ENCODE assay signal across 12 mouse cellular contexts in the genomic region with DNA sequence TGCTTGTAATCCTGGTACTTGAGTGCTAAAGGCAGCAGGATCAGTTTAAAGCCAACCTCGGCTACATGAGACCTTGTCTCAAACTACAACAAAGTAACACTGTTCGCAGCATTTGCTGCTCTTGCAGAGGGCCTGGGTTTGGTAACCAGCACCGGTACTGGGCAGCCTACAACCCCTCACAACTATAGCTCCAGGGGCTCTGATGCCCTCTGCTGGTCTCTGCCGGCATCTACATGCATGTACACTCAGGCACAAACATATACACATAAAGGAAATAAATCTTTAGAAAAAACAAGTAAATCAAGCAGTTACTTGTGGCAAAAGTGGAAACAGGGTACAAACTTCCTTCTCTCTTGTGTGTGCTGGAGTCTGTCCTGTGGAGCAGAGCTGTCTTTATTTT. TPM values are rescaled to one million over a fixed set of nuclear protein-coding genes. Genes with fewer than 3 reads are reported as not detected.
A peak's percentile ranks its signal among the peaks of the same experiment; 100 is the strongest.
DNase-seq lines count a peak whose midpoint lies in the region; ATAC-seq and TF ChIP-seq lines count a peak whose summit lies in the region.
"Had no signal": no experiment of that assay in that cellular context is flagged by ENCODE, and none has a peak within 500 bp of the region (broad histone marks: within the 10 kb centered on the region; RNA-seq: fewer than 3 reads in every experiment).

No protein-coding gene starts in this region.

- no peaks in the 10 kb centered on the region for H3K36me3 ChIP-seq in lung, embryonic 15.5 days
- no peaks in the 10 kb centered on the region for H3K36me3 ChIP-seq in hindbrain, embryonic 11.5 days (ENCODE audit: control insufficient read depth, insufficient read depth, low read length)
- H3K36me3 ChIP-seq: stomach, embryonic 15.5 days had no signal

- DNase-seq in gastrocnemius, adult 2 months, result no peak
- no peak for DNase-seq in gastrocnemius, postnatal 4 days (ENCODE audit: low spot score in 2 of 2)
- no peak for DNase-seq in lung, postnatal 14 days
- DNase-seq in naive thymus-derived CD4-positive, alpha-beta T cell, adult 2 months (ENCODE audit: low read depth), result peak; percentile 26
- no peak for DNase-seq in adrenal gland, adult 18-20 months (ENCODE audit: low spot score in 2 of 2)
- no peak for DNase-seq in hindbrain, embryonic 11.5 days (ENCODE audit: low spot score)
- DNase-seq: left cerebral cortex, postnatal 4 days had no signal

- no peak overlapping the region for H3K4me2 ChIP-seq in lung, embryonic 15.5 days
- H3K4me2 ChIP-seq in hindbrain, embryonic 11.5 days (replicated peaks; ENCODE audit: low read depth, low read length), result no peak overlapping the region
- H3K4me2 ChIP-seq: hindbrain, embryonic 12.5 days; stomach, embryonic 15.5 days had no signal

- no peak overlapping the region for H3K27ac ChIP-seq in gastrocnemius, adult 2 months
- peak overlapping the region; percentile 26; the same call in 1 of the 2 replicates for H3K27ac ChIP-seq in lung, embryonic 15.5 days
- H3K27ac ChIP-seq in bone marrow, adult 2 months (ENCODE audit: control insufficient read depth, insufficient read depth, low read depth, low read length, poor library complexity), result no peak overlapping the region
- H3K27ac ChIP-seq in hindbrain, embryonic 11.5 days (ENCODE audit: low read depth, low read length), result no peak overlapping the region
- H3K27ac ChIP-seq: forebrain, embryonic 10.5 days; stomach, embryonic 15.5 days had no signal

- no peaks in the 10 kb centered on the region for H3K27me3 ChIP-seq in lung, embryonic 15.5 days
- no peaks in the 10 kb centered on the region for H3K27me3 ChIP-seq in hindbrain, embryonic 11.5 days (ENCODE audit: control insufficient read depth, insufficient read depth, low read length)
- H3K27me3 ChIP-seq: hindbrain, embryonic 12.5 days; stomach, embryonic 15.5 days had no signal

- H3K9me3 ChIP-seq in lung, embryonic 15.5 days, result no peaks in the 10 kb centered on the region
- no peaks in the 10 kb centered on the region for H3K9me3 ChIP-seq in hindbrain, embryonic 11.5 days (ENCODE audit: control insufficient read depth, low read length)
- H3K9me3 ChIP-seq: forebrain, embryonic 10.5 days; hindbrain, embryonic 12.5 days; stomach, embryonic 15.5 days had no signal

- H3K4me1 ChIP-seq in lung, embryonic 15.5 days, result peaks cover 18% of the 10 kb centered on the region
- H3K4me1 ChIP-seq in bone marrow, adult 2 months (ENCODE audit: control insufficient read depth, insufficient read depth, low read length), result no peaks in the 10 kb centered on the region
- no peaks in the 10 kb centered on the region for H3K4me1 ChIP-seq in hindbrain, embryonic 11.5 days (replicated peaks; ENCODE audit: control insufficient read depth, insufficient read depth, low read length)
- H3K4me1 ChIP-seq: stomach, embryonic 15.5 days had no signal

- no peak for ATAC-seq in lung, embryonic 15.5 days (ENCODE audit: borderline replicate concordance, extremely low read depth, low FRiP score, low TSS enrichment)
- no peak for ATAC-seq in hindbrain, embryonic 11.5 days (ENCODE audit: low FRiP score)

- H3K9ac ChIP-seq in lung, embryonic 15.5 days, result no peak overlapping the region
- H3K9ac ChIP-seq in hindbrain, embryonic 11.5 days (ENCODE audit: low read depth, low read length), result no peak overlapping the region
- H3K9ac ChIP-seq: hindbrain, embryonic 12.5 days; stomach, embryonic 15.5 days had no signal

- 84% methylated on average over 4 of the region's 4 CpGs for WGBS in lung, embryonic 15.5 days
- 91% methylated on average over 4 of the region's 4 CpGs for WGBS in bone marrow, adult 2 months
- 92% methylated on average over 4 of the region's 4 CpGs for WGBS in hindbrain, embryonic 11.5 days

- TF ChIP-seq POLR2A in bone marrow, adult 2 months (IDR thresholded peaks at IDR 0.05; ENCODE audit: borderline replicate concordance, control insufficient read depth, low read depth, low read length), result no peak

- TF ChIP-seq CTCF in gastrocnemius, adult 2 months (IDR thresholded peaks at IDR 0.05), result peak; percentile 36
- TF ChIP-seq CTCF in bone marrow, adult 2 months (IDR thresholded peaks at IDR 0.05; ENCODE audit: control insufficient read depth, insufficient read depth, low read length), result peak; percentile 34; the same call in 1 of the 2 replicates

- H3K4me3 ChIP-seq in gastrocnemius, adult 2 months, result no peak overlapping the region
- H3K4me3 ChIP-seq in lung, embryonic 15.5 days, result no peak overlapping the region
- no peak overlapping the region for H3K4me3 ChIP-seq in bone marrow, adult 2 months (replicated peaks; ENCODE audit: control insufficient read depth, low read depth, low read length)
- H3K4me3 ChIP-seq in hindbrain, embryonic 11.5 days (ENCODE audit: low read depth, low read length), result no peak overlapping the region
- H3K4me3 ChIP-seq: forebrain, embryonic 10.5 days; hindbrain, embryonic 12.5 days; stomach, embryonic 15.5 days had no signal

- intact Hi-C loops in gastrocnemius, adult 2 months (cut with DNase I), result no loop called here

RNA-seq across cellular contexts. Expression of a gene that starts 11.5 kb away (rescaled TPM):
- under 1 TPM; 0.33 to 0.46 TPM for total RNA-seq in gastrocnemius, adult 2 months (2021)
- total RNA-seq in gastrocnemius, postnatal 4 days (2021), result 1 to 10 TPM in 1 of 2 experiments, under 1 TPM in 1; 0.65 to 1.3 TPM
- polyA plus RNA-seq in lung, embryonic 15.5 days (2015; fragmentation: Nextera tagmentation; extraction: Ambion mirVana), result 2.1 and 2.2 TPM in 2 replicates
- polyA plus RNA-seq in bone marrow, adult 2 months (2011; ENCODE audit: insufficient read depth, insufficient read length, low replicate concordance, missing spikeins), result 122 and 162 TPM in 2 replicates
- total RNA-seq in adrenal gland, adult 18-20 months (2021), result under 1 TPM; 0.89 to 0.99 TPM
- polyA plus RNA-seq in hindbrain, embryonic 11.5 days (2014; fragmentation: Nextera tagmentation; extraction: Ambion mirVana), result 4.6 and 4.8 TPM in 2 replicates

RNA-seq across cellular contexts. Expression of a gene that starts 19.6 kb away (rescaled TPM):
- 1 to 10 TPM; 5.5 to 7.6 TPM for total RNA-seq in gastrocnemius, adult 2 months (2021)
- total RNA-seq in gastrocnemius, postnatal 4 days (2021), result 10 to 100 TPM; 10.5 to 10.7 TPM
- polyA plus RNA-seq in lung, embryonic 15.5 days (2015; fragmentation: Nextera tagmentation; extraction: Ambion mirVana), result 16.7 and 18.9 TPM in 2 replicates
- 9.5 and 12.7 TPM in 2 replicates for polyA plus RNA-seq in bone marrow, adult 2 months (2011; ENCODE audit: insufficient read depth, insufficient read length, low replicate concordance, missing spikeins)
- 1 to 10 TPM; 8.5 to 8.9 TPM for total RNA-seq in adrenal gland, adult 18-20 months (2021)
- polyA plus RNA-seq in hindbrain, embryonic 11.5 days (2014; fragmentation: Nextera tagmentation; extraction: Ambion mirVana), result 15.8 and 18.5 TPM in 2 replicates

RNA-seq across cellular contexts. Expression of a gene that starts 21.3 kb away (rescaled TPM):
- under 1 TPM; 0.64 to 0.84 TPM for total RNA-seq in gastrocnemius, adult 2 months (2021)
- total RNA-seq in gastrocnemius, postnatal 4 days (2021), result 1 to 10 TPM; 5.1 to 6.1 TPM
- polyA plus RNA-seq in lung, embryonic 15.5 days (2015; fragmentation: Nextera tagmentation; extraction: Ambion mirVana), result 7.4 and 8.5 TPM in 2 replicates
- 2.2 and 7.8 TPM in 2 replicates for polyA plus RNA-seq in bone marrow, adult 2 months (2011; ENCODE audit: insufficient read depth, insufficient read length, low replicate concordance, missing spikeins)
- 1 to 10 TPM; 4.4 to 7.7 TPM for total RNA-seq in adrenal gland, adult 18-20 months (2021)
- polyA plus RNA-seq in hindbrain, embryonic 11.5 days (2014; fragmentation: Nextera tagmentation; extraction: Ambion mirVana), result 19.6 TPM in 2 replicates

RNA-seq across cellular contexts. Expression of a gene that starts 44.8 kb away (rescaled TPM):
- 100 to 1,000 TPM; 128 to 133 TPM for total RNA-seq in gastrocnemius, adult 2 months (2021)
- 10 to 100 TPM; 31.9 to 36.7 TPM for total RNA-seq in gastrocnemius, postnatal 4 days (2021)
- 28.4 and 31.3 TPM in 2 replicates for polyA plus RNA-seq in lung, embryonic 15.5 days (2015; fragmentation: Nextera tagmentation; extraction: Ambion mirVana)
- 13.5 and 14.4 TPM in 2 replicates for polyA plus RNA-seq in bone marrow, adult 2 months (2011; ENCODE audit: insufficient read depth, insufficient read length, low replicate concordance, missing spikeins)
- 10 to 100 TPM; 56.2 to 65.5 TPM for total RNA-seq in adrenal gland, adult 18-20 months (2021)
- 27.0 and 27.8 TPM in 2 replicates for polyA plus RNA-seq in hindbrain, embryonic 11.5 days (2014; fragmentation: Nextera tagmentation; extraction: Ambion mirVana)

RNA-seq across cellular contexts. Expression of a gene that starts 45.3 kb away (rescaled TPM):
- 10 to 100 TPM; 24.0 to 37.0 TPM for total RNA-seq in gastrocnemius, adult 2 months (2021)
- total RNA-seq in gastrocnemius, postnatal 4 days (2021), result 10 to 100 TPM; 73.9 to 80.8 TPM
- 169 and 188 TPM in 2 replicates for polyA plus RNA-seq in lung, embryonic 15.5 days (2015; fragmentation: Nextera tagmentation; extraction: Ambion mirVana)
- polyA plus RNA-seq in bone marrow, adult 2 months (2011; ENCODE audit: insufficient read depth, insufficient read length, low replicate concordance, missing spikeins), result 161 and 194 TPM in 2 replicates
- total RNA-seq in adrenal gland, adult 18-20 months (2021), result 100 to 1,000 TPM in 1 of 2 experiments, 10 to 100 TPM in 1; 94.2 to 110 TPM
- 354 and 386 TPM in 2 replicates for polyA plus RNA-seq in hindbrain, embryonic 11.5 days (2014; fragmentation: Nextera tagmentation; extraction: Ambion mirVana)
